Mouse (Mus musculus): ENCODE results near the gene Rps12-ps3. TPM values are rescaled to one million over a fixed set of nuclear protein-coding genes. Genes with fewer than 3 reads are reported as not detected.

Gene Rps12-ps3
- total RNA-seq, 1 experiment, result 538 TPM

GRCm38 (mm10) chr19:59346325-59346724 lies 24.2 kb downstream of the Rps12-ps3 start:
- no peaks in the 10 kb centered on the region for H3K9me3 ChIP-seq (ENCODE audit: control insufficient read depth, insufficient read depth, low read depth, low read length)
- peak overlapping the region; percentile 80 to 94 for H3K4me3 ChIP-seq (ENCODE audit: insufficient read depth in 1 of 2, low read depth in 1 of 2, low read length in 2 of 2, poor library complexity in 1 of 2, severe bottlenecking in 1 of 2)
- peak overlapping the region; percentile 95 for H3K9ac ChIP-seq (ENCODE audit: insufficient read depth, low read depth, low read length, poor library complexity, severe bottlenecking)
- peak; percentile 16 for DNase-seq (ENCODE audit: low read depth, low spot score)
- H3K36me3 ChIP-seq (ENCODE audit: control insufficient read depth, insufficient read depth, low read length, poor library complexity, severe bottlenecking), result no peaks in the 10 kb centered on the region
- TF ChIP-seq CHD2 (IDR thresholded peaks at IDR 0.05; ENCODE audit: low read depth, low read length) (no peak), ZC3H11A (IDR thresholded peaks at IDR 0.05; ENCODE audit: borderline replicate concordance, low read depth, low read length) (no peak), ZNF384 (IDR thresholded peaks at IDR 0.05; ENCODE audit: low read depth, low read length) (no peak)
- H3K4me1 ChIP-seq (ENCODE audit: control insufficient read depth in 2 of 2, insufficient read depth in 2 of 2, low read length in 2 of 2, poor library complexity in 1 of 2), result peaks cover 2 to 4% of the 10 kb centered on the region in 2 experiments; a peak in 2 of 4 replicates
- in situ Hi-C loops (cut with MboI; ENCODE audit: low sequenced_read_pairs in 2 of 2, unreplicated experiment in 2 of 2), result no loop called here
- H3K27ac ChIP-seq (ENCODE audit: insufficient read depth, low read depth, low read length, poor library complexity, severe bottlenecking), result no peak overlapping the region

- Histone ChIP-seq H3K9ac (ENCODE audit: insufficient read depth, low read depth, low read length, poor library complexity, severe bottlenecking) (no peak overlapping the region), H3K36me3 (ENCODE audit: control insufficient read depth, insufficient read depth, low read length, poor library complexity, severe bottlenecking) (no peaks in the 10 kb centered on the region), H3K27ac (ENCODE audit: insufficient read depth, low read depth, low read length, poor library complexity, severe bottlenecking) (no peak overlapping the region), H3K4me3 (ENCODE audit: insufficient read depth in 1 of 2, low read depth in 1 of 2, low read length in 2 of 2, poor library complexity in 1 of 2, severe bottlenecking in 1 of 2) (no peak overlapping the region), H3K4me1 (ENCODE audit: control insufficient read depth in 2 of 2, insufficient read depth in 2 of 2, low read length in 2 of 2, poor library complexity in 1 of 2) (no peaks in the 10 kb centered on the region; a peak in 1 of 4 replicates), H3K9me3 (ENCODE audit: control insufficient read depth, insufficient read depth, low read depth, low read length) (no peaks in the 10 kb centered on the region)
- TF ChIP-seq ZC3H11A (IDR thresholded peaks at IDR 0.05; ENCODE audit: borderline replicate concordance, low read depth, low read length) (no peak), ZNF384 (IDR thresholded peaks at IDR 0.05; ENCODE audit: low read depth, low read length) (no peak), CHD2 (IDR thresholded peaks at IDR 0.05; ENCODE audit: low read depth, low read length) (no peak)
- in situ Hi-C loops (cut with MboI; ENCODE audit: low sequenced_read_pairs in 2 of 2, unreplicated experiment in 2 of 2), result no loop called here
- no peak for DNase-seq (ENCODE audit: low read depth, low spot score)
These were observed 27.4 kb downstream of the Rps12-ps3 start for GRCm38 (mm10) chr19:59349329-59349960.

GRCm38 (mm10) chr19:59350273-59350903 lies 28.3 kb downstream of the Rps12-ps3 start:
- DNase-seq (ENCODE audit: low read depth, low spot score), result no peak
- no peak for TF ChIP-seq ZNF384 (IDR thresholded peaks at IDR 0.05; ENCODE audit: low read depth, low read length)
- TF ChIP-seq CHD2 (IDR thresholded peaks at IDR 0.05; ENCODE audit: low read depth, low read length), result no peak
- TF ChIP-seq ZC3H11A (IDR thresholded peaks at IDR 0.05; ENCODE audit: borderline replicate concordance, low read depth, low read length), result no peak
- TF ChIP-seq HCFC1 (IDR thresholded peaks at IDR 0.05; ENCODE audit: borderline replicate concordance, insufficient read depth, low read length), result no peak
- TF ChIP-seq MAFK (IDR thresholded peaks at IDR 0.05; ENCODE audit: insufficient read depth, low read depth, low read length), result no peak
- H3K27ac ChIP-seq (ENCODE audit: insufficient read depth, low read depth, low read length, poor library complexity, severe bottlenecking), result no peak overlapping the region
- in situ Hi-C loops (cut with MboI; ENCODE audit: low sequenced_read_pairs in 2 of 2, unreplicated experiment in 2 of 2), result no loop called here
- H3K4me1 ChIP-seq (ENCODE audit: control insufficient read depth in 2 of 2, insufficient read depth in 2 of 2, low read length in 2 of 2, poor library complexity in 1 of 2), result no peaks in the 10 kb centered on the region
- H3K9me3 ChIP-seq (ENCODE audit: control insufficient read depth, insufficient read depth, low read depth, low read length), result no peaks in the 10 kb centered on the region
- H3K9ac ChIP-seq (ENCODE audit: insufficient read depth, low read depth, low read length, poor library complexity, severe bottlenecking), result no peak overlapping the region
- H3K4me3 ChIP-seq (ENCODE audit: insufficient read depth in 1 of 2, low read depth in 1 of 2, low read length in 2 of 2, poor library complexity in 1 of 2, severe bottlenecking in 1 of 2), result no peak overlapping the region
- no peaks in the 10 kb centered on the region for H3K36me3 ChIP-seq (ENCODE audit: control insufficient read depth, insufficient read depth, low read length, poor library complexity, severe bottlenecking)

GRCm38 (mm10) chr19:59351151-59351889 lies 29.2 kb downstream of the Rps12-ps3 start:
- no peak overlapping the region for H3K9ac ChIP-seq (ENCODE audit: insufficient read depth, low read depth, low read length, poor library complexity, severe bottlenecking)
- in situ Hi-C loops (cut with MboI; ENCODE audit: low sequenced_read_pairs in 2 of 2, unreplicated experiment in 2 of 2), result no loop called here
- no peak overlapping the region for H3K27ac ChIP-seq (ENCODE audit: insufficient read depth, low read depth, low read length, poor library complexity, severe bottlenecking)
- no peaks in the 10 kb centered on the region for H3K9me3 ChIP-seq (ENCODE audit: control insufficient read depth, insufficient read depth, low read depth, low read length)
- no peak overlapping the region for H3K4me3 ChIP-seq (ENCODE audit: insufficient read depth in 1 of 2, low read depth in 1 of 2, low read length in 2 of 2, poor library complexity in 1 of 2, severe bottlenecking in 1 of 2)
- H3K36me3 ChIP-seq (ENCODE audit: control insufficient read depth, insufficient read depth, low read length, poor library complexity, severe bottlenecking), result no peaks in the 10 kb centered on the region
- TF ChIP-seq ZC3H11A (IDR thresholded peaks at IDR 0.05; ENCODE audit: borderline replicate concordance, low read depth, low read length) (no peak), HCFC1 (IDR thresholded peaks at IDR 0.05; ENCODE audit: borderline replicate concordance, insufficient read depth, low read length) (no peak), CHD2 (IDR thresholded peaks at IDR 0.05; ENCODE audit: low read depth, low read length) (no peak), MAFK (IDR thresholded peaks at IDR 0.05; ENCODE audit: insufficient read depth, low read depth, low read length) (no peak), ZNF384 (IDR thresholded peaks at IDR 0.05; ENCODE audit: low read depth, low read length) (no peak)
- DNase-seq (ENCODE audit: low read depth, low spot score), result no peak
- H3K4me1 ChIP-seq (ENCODE audit: control insufficient read depth in 2 of 2, insufficient read depth in 2 of 2, low read length in 2 of 2, poor library complexity in 1 of 2), result no peaks in the 10 kb centered on the region
